Mouse (Mus musculus) lung, postnatal 0 days (tissue): ENCODE data around the gene Cks1b.

Experiments
- CTCF ChIP-seq: IDR thresholded peaks from 2 replicates; pipeline ENCODE4 v1.5.1; 2016; ENCODE audit warnings: antibody characterized with exemption, mild to moderate bottlenecking
- EP300 ChIP-seq: IDR thresholded peaks from 2 replicates; pipeline ENCODE4 v1.6.1; 2016; ENCODE audit warnings: antibody characterized with exemption, mild to moderate bottlenecking, control low read depth

GRCm38 (mm10) chr3:89410864-89411263, 7.3 kb downstream of the Cks1b start:
- TF ChIP-seq EP300 = no peak
- no peak for TF ChIP-seq CTCF
